Mouse (Mus musculus) 3134 (cell line): ENCODE results near the gene Cxcl17.
"Not testable (repeated sequence)": the region's sequence is repeated elsewhere in the genome, so short reads cannot be mapped to it uniquely, and the experiment has no call there.

Source experiments
- DNase-seq: peaks from one replicate; pipeline ENCODE4 v3.0.0-alpha.2; 2011; ENCODE audit warnings: low spot score; ENCODE audit not compliant: insufficient read length; ENCODE audit errors: extremely low read depth

Gene Cxcl17

GRCm38 (mm10) chr7:25427144-25427543 is 14.5 kb upstream of the Cxcl17 start:
- no peak for DNase-seq

- DNase-seq, result not testable (repeated sequence)
Observed at GRCm38 (mm10) chr7:25426380-25426779, 13.7 kb upstream of the Cxcl17 start.

- DNase-seq, result peak; percentile 32
Observed at GRCm38 (mm10) chr7:25424429-25424828, 11.7 kb upstream of the Cxcl17 start.

DNA sequence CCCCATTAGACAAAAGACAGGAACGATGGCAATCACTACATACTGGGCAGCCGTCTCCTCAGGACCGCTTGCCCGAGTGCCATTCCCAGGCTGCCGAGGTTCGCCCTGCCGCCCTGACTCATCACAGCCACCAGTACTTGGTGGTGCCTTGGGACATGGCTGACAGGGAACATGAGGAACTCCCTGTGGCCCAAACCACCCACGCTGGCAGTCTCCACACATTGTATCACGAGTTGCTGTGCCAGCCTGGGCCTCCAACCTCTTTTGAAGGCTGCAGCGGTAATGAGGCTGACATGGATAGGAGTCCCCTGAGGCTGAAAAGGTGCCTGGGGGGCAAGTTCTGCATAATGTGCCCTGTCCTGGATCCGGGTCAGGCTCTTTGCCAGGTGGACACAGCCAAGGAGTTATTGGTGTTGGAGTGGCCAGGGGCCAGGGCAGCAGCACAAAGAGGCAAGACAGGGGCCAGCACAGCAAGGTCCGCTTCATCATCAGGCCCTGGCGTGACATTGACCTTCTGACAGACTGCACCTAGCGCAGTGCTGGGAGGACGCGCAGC is 9.7 kb upstream of the Cxcl17 start:
- DNase-seq, result no peak

GRCm38 (mm10) chr7:25419943-25420342 is 7.3 kb upstream of the Cxcl17 start:
- DNase-seq, result no peak

DNA sequence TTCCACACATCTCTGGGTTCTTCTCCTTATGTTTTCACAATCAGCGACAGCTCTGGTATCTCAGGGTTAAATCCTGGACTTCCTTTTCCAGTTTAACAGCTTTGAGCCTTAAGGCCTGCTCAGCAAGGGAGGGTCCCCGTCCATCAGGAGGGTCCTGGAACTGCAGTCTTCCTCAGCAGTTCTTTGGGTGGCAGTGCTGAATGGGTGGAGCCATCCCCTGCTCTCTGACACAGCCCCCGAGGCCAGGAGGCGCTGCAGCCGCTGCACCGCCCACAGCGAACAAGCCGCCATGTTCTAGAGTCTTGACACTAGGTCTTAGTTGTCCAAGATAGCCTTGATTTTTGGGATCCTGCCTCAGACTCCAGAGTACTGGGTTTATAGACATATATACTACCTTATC is 6.8 kb upstream of the Cxcl17 start:
- no peak for DNase-seq

DNA sequence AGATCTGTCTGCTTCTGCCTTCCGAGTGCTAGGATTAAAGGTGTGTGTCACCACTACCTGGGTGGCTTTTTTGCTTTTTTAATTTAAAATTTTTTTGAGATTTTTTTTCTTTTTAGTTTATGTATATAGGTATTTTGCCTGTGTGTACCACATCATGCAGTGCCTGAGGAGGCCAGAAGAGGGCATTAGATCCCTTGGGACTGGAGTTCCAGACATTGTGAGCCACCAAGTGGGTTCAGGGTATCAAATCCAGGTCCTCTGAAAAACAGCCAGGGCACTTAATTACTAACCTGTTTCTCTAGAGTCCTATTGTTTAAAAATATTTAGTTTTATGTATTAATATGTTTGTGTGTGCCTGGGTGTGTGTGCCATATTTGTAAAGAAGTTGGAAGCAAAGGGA is 4.9 kb upstream of the Cxcl17 start:
- DNase-seq, result no peak

- no peak for DNase-seq
Observed at GRCm38 (mm10) chr7:25411861-25412260, 825 bp downstream of the Cxcl17 start.

- DNase-seq, result no peak
Observed at GRCm38 (mm10) chr7:25410969-25411615, 1.6 kb downstream of the Cxcl17 start.

DNA sequence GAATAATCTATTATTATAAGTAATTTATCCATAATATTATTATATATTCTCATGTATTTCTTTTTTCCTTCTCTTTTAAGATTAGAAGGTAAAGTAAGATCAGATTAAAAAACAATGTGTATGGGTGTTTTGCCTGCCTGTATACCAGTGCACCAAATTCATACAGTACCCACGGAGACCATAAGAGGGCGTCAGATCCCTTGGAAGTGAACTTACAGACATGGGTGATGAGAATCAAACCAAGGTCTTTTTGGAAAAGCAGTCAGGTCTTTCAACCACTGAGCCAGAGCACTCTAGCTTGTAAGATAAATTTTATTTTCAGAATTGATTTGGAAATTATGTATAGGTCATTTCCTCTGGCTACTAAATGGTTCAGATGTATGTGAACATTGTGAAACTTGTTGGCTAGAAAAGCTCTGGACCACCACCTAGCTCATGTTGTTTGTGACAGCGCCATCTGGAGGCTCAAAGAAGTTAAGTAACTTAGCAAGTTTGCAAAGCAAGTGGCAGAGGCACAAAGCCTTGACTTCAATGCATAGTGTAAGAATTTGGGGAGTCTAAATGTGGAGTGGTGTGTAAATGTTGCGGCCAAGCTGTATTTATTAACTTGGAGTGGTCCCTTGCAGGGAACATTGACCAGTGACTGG is 3.4 kb downstream of the Cxcl17 start:
- DNase-seq, result no peak

DNA sequence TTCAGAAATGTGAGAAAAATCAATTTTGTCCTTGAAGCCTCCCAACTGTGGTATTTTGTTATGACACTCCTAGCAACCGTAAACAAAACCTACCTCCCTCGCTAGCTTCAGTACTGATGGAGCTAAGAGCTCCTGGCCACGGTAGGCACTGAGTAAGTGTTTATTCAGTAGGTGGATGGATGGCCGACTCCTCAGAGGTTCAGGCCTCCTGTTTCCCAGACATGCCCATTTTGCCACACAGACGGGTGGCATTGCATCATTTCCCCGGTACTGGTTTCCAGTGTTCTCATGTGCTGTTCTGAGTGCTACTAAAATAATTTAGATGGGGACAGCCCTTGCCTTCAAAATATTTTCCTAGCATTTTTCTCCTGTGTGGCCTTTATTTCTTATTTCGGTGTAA is 6.2 kb downstream of the Cxcl17 start:
- DNase-seq, result no peak

- DNase-seq, result no peak
Observed at GRCm38 (mm10) chr7:25402671-25403101, 10.0 kb downstream of the Cxcl17 start.

DNA sequence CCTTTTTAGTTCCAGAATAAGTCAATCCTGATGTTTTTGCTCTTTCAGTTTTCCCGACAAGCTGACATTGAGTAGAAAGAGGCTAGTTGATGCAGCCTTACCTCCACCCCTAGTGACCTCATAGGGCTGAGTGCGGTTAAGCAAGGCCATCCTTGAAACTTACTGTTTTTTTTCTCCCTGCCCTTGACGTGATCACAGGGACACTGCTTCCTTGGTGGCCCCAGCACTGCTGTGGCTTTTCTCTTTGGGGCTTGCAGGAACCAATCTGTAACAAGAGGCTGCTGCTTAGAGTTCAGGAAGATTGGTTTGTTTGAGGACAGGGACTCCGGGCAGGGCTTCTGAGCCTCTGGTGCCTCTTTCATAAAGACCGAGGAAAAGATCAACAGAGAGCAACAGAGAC is 10.7 kb downstream of the Cxcl17 start:
- DNase-seq, result no peak

DNA sequence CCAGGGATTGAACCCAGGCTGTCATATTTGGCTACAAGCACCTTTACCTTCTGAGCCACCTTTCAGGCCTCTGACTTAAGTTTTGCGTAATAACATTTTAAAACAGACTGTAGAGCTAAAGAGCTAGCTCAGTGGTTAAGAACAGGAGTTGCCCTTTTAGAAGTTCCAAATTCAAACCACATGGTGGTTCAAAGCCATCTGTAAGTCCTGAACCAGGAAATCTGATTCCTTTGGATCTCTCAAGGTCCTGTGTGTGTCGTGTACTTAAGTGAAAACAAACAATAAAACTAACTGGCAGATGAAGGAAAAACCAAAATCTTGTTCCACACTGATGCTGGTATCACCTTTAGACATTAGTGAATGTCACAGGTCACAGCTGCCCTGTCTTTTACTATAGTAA is 11.1 kb downstream of the Cxcl17 start:
- DNase-seq, result no peak

GRCm38 (mm10) chr7:25399028-25399427 is 13.7 kb downstream of the Cxcl17 start:
- not testable (repeated sequence) for DNase-seq

DNA sequence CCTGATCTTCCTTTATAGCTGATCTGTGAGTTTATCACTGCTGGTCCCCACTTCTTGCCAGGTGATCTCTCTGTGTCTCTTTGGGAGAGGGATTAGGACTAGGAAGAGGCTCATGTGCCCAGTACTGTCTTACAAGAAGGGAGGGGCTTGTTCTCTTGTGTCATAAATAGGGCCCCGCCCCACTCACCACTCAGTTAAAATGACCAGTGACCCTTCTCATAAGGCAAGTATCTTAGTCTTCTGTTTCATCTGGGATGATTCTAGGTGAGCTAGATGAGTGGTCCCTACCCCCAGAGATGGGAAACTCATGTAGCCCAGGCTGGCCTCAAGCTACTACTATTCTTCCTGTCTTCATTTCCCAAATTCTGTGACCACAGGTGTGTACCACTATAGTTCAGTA is 14.1 kb downstream of the Cxcl17 start, which contains the start of gene Lipe:
Gene Lipe (minus strand): TSS at position 101 of the 400 bp plus-strand sequence.
- no peak for DNase-seq

- no peak for DNase-seq
Observed at GRCm38 (mm10) chr7:25396621-25397020, 16.1 kb downstream of the Cxcl17 start.

DNA sequence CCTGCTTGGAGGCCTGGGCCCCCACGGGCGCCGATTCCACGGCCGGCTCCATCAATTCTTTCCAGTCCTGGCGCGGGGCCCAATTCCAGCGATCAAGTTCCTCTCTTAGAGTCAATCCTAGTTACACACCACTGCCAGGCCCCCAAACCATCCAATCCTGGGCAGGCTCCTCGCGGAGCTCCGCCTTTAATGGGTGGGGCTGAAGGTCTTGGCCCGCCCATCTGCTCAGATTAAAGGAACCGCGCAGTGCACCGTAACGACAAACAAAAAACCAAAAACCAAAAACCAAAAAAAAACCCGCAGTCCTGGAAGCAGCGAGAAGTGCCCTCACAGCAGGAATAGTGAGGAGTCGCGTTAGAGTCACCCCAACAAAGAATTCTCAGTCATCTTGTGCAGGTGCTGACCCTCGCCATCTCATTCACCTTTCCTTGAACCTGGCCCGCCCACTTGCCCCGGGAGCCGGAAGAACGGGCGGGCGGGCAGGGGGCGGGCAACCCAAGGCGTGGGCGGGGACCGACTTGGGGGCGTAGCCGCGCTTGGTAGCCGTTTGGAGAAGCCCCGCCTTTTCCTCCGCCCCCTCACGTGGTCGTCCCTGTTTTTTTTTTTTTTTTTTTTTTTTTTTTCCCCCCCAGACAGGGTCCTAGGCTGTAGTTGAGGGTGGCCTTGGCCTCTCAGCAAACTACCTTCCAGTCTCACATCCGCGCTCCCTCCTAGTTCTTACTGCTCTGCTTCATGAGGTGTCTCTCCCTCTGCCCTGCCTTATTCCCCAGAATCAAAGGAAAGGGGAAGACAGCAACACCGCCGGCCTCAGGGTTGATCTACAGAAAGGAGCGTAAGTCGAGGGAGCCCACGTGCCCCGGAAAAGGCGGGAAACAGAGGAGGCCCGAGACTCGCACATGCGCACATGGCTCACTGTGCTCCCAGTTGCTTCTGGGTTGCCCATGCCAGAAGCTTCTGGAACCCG is 16.8 kb downstream of the Cxcl17 start:
- peak; percentile 87 for DNase-seq

DNA sequence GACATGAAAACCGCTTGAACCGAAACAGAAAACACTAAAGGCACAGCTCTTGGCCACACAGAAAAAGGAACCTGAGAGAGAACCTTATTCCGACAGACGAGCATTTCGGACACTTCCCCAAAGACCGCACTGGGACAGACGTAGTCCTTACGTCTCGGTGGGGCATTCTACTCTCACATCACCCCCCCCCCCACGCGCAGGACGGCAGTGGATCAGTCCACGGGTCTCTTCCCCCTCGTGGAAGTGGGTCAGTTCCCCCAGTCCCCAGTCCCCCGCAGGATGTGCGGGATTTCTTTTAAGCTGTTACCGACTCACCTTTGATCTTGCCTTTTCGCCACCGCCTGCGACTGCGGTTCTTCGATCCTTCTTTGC is 17.5 kb downstream of the Cxcl17 start:
- DNase-seq, result no peak

DNA sequence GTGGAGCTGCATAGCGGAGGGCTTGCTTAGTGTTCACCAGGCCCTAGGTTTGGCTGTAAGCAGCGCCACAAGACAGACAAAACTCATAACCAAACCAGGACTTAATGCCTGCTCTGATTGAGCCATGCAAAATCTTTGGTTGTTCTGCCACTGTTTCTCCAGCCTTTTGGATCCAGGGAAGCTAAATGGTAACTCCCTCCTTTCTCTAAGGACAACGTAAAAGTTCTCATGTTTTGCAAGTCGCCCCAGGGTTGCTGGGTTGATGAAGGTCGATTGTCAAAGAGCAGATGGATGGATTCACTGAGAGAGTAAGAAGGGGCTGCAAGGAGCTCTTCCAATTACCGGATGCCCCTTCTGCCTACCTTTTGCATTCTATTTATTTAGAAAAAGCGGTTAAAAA is 17.9 kb downstream of the Cxcl17 start:
- DNase-seq, result no peak
